Mouse (Mus musculus) heart, postnatal 10 days (tissue): ENCODE measurements around the gene Sox11. TPM values are rescaled to one million over a fixed set of nuclear protein-coding genes. Genes with fewer than 3 reads are reported as not detected.

Source experiments
- DNase-seq, 2 experiments: peaks; one replicate each; pipeline ENCODE4 v3.0.0; 2021
- intact Hi-C: fragments of 180-260 bp; cut with DNase I; formaldehyde crosslinking; loops from one replicate; pipeline ENCODE4 v1.15.1; 2025
- total RNA-seq, 2 experiments: library from RNA; stranded (reverse); gene quantifications; 2 replicates each; pipeline ENCODE4 v1.2.3; 2021

The Sox11 gene
- total RNA-seq, 2 experiments from 2014 or later, result 2.3 TPM

- no peak for DNase-seq
- intact Hi-C loops, result no loop called here
Measured at GRCm38 (mm10) chr12:27337482-27337881, 4.9 kb downstream of the Sox11 start.

GRCm38 (mm10) chr12:27336801-27337200, 5.6 kb downstream of the Sox11 start:
- intact Hi-C loops, result no loop called here
- no peak for DNase-seq

GRCm38 (mm10) chr12:27336336-27336735, 6.0 kb downstream of the Sox11 start:
- no peak for DNase-seq
- intact Hi-C loops, result no loop called here

- DNase-seq, result no peak
- intact Hi-C loops, result no loop called here
Measured at GRCm38 (mm10) chr12:27335356-27336055, 6.9 kb downstream of the Sox11 start.

DNA sequence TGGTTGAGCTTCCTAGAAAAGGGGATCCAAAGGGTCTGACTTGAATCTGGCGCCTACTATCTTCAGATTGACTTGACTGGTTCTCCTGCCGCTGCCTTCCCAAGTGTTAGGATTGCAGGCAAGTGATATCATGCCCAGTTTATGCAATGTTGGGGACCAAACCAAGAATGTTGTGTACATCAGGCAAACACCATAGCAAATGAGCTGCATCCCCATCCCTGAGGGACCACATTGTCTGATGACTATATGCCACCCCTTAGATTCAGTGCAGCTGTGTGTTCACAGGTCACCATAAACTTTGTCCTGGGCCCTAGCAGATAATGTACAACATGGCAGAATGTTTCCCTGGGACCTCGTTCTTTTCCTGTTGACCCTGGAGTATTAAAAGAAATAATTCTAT, 8.8 kb downstream of the Sox11 start:
- DNase-seq, result no peak
- intact Hi-C loops, result no loop called here

DNA sequence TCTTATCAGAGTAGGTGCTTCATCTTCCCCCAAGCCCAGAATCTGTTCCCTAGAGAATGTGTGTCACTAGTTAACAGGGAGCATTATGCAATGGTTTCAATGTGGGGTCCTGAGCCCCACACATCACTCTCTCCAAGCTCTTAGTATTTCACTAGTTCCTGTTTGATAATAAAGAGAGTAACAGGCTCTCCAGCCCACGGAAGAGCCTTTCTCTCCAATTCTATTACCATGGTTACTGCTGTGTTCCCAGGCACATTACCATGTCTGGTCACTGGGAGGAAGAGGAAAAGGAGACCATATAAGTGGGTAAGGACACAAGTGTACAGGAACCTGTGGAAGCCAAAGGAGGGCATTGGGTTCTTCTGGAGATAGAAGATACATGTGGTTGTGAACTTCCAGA, 19.0 kb downstream of the Sox11 start:
- no peak for DNase-seq
- intact Hi-C loops, result no loop called here

DNA sequence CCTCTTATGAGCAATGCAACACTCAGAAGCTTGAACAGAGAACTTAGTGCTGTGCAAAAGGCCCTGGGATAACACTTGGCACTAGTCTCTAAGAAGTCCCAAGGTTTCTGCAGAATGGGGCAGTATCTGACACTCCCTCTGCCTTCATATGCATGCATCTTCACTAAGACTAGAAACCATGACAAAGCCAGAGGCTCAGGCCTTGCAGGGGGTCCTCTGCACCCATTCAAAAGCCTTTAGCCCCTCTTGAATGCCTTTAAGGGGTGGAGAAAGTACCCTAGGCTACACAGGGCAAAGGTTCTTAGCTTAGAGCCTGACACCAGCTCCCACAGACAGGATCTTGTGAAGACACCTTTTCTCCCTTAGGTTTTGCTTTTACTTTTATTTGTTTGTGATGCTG, 21.7 kb downstream of the Sox11 start:
- no peak for DNase-seq
- intact Hi-C loops, result no loop called here

GRCm38 (mm10) chr12:27312985-27313384, 29.4 kb downstream of the Sox11 start:
- intact Hi-C loops, result no loop called here
- DNase-seq, result peak; percentile 8 to 35

DNA sequence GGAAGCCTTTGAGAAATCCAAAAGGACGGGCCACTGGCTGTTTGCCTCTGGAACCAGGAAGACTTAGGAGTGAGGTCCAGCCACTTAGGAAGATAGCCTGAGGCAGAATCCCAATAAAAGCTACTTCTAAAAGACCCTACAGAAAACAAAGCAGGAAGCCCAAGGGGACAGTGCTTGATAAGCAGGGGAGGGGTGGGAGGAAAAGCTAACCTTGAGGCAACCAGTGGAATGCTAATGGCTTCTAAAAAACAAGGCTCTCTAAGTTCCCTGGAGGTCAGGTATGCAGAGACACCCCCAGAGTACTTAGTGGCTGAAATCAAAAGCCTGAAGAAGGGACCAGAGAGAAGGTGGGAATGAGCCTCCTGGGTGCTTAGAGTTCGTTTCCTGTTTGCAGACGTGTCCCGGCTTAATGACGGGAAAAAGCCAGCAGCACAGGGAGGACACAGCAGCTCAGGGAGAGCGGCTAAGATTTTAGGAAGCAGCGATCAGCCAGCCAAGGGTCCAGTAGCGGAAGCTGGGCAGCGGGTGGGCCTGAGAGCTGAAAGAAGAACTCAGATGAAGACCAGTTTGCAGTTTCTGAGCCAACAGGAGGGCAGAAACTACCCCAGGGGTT, 30.4 kb downstream of the Sox11 start:
- no peak for DNase-seq
- intact Hi-C loops, result no loop called here

DNA sequence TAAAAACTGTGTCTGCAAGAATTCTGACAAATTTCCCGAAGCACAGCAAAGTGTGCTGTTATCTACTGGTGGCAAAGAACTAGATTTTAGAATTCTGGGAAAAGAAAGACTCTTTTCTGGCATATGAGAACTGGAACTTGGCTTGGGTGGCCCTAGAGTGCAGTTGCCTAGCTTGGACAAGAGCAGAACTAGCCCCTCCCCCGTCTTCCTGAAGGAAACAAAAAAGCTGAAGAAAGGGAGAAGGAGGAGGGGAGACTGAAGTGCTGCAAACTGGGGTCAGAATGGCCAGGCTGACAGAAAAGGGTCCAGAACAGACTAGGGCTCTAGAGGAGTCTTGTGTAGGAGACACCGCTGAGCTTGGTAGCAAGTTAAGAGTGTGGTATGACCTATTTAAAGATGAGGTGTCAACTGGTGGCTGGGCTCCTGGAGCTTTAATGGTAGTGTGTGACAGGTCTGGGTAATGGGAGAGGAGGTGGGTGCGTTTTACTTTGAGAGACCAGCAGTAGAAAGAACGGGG, 31.0 kb downstream of the Sox11 start:
- intact Hi-C loops, result no loop called here
- peak in 1 of 2 experiments; percentile 11 for DNase-seq

GRCm38 (mm10) chr12:27310703-27311102, 31.7 kb downstream of the Sox11 start:
- DNase-seq, result no peak
- intact Hi-C loops, result no loop called here

GRCm38 (mm10) chr12:27309969-27310368, 32.4 kb downstream of the Sox11 start:
- DNase-seq, result no peak
- intact Hi-C loops, result no loop called here

GRCm38 (mm10) chr12:27304713-27305437, 37.5 kb downstream of the Sox11 start:
- DNase-seq, result no peak
- intact Hi-C loops, result no loop called here

DNA sequence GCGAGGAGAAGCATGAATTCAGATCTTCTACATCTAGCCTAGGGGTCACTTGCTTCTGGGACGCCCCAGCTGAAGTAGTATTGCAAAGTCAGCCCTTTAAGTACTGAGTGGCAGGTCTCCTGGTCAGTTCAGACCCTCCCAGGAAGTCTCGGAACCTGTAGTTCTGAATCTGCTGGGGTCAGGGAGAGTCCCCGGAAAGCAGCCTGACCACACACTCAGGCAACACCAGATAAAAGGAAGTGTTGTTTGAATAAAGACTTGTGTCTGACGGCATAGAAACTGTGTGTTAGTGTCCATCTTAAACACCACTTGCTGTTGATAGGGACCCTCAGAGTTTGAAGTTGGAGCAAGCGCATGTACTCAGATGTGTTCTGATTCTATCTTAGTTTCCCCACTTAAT, 39.2 kb downstream of the Sox11 start:
- intact Hi-C loops, result no loop called here
- no peak for DNase-seq

DNA sequence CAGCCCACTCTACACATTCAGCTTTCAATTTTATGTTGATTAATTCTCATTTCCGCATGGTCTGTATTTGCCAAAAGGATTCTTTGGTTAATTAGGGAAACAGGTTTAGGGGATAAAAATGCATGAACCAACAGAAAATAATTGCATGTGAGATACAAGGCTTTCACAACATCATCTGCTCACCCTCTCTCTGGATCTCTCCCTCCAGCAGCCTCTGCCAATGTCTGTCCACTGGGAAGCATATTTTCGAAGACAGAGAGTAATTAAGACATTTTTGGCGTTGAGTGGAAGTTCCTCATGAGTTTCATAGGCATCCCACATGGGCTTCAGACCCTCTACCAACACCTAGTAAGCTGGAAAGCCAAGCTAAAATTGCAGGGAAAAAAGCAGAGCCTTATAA, 43.7 kb downstream of the Sox11 start:
- intact Hi-C loops, result no loop called here
- DNase-seq, result no peak

GRCm38 (mm10) chr12:27294191-27294590, 48.2 kb downstream of the Sox11 start:
- intact Hi-C loops, result no loop called here
- peak in 1 of 2 experiments; percentile 19 for DNase-seq

DNA sequence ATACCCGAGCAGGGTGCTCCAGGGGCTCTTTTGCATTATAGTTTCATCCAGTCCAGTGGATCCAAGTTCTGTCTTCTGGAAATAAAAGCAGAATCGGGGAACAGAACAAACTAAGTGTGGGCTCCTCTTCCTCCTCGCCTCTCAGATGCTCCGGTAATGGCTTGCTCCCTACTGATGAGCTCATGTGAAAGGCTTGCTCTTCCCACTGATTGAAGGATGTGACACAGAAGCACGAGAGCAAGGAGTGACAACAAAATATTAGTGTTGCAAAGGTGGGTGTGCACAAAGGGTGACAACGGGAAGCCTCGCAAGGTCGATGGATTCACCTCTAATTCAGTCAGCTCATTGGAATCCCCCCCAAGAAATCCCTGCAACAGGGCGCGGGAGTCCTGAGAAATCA, 48.6 kb downstream of the Sox11 start:
- intact Hi-C loops, result no loop called here
- DNase-seq, result no peak

GRCm38 (mm10) chr12:27293208-27293607, 49.2 kb downstream of the Sox11 start:
- no peak for DNase-seq
- intact Hi-C loops, result no loop called here
